Mouse (Mus musculus): ENCODE measurements around the gene Ubap2.

GRCm38 (mm10) chr4:41151186-41151585 lies 123.8 kb downstream of the Ubap2 start:
- TF ChIP-seq CTCF (IDR thresholded peaks at IDR 0.05; ENCODE audit: extremely low read depth, insufficient read depth, insufficient read length, insufficient replicate concordance): no peak
- TF ChIP-seq POLR2A (IDR thresholded peaks at IDR 0.05; ENCODE audit: low read depth, low read length): no peak
